Mouse (Mus musculus) G1E (cell line): ENCODE data around the gene Pcdh17.

ENCODE experiments used
- CTCF ChIP-seq: IDR thresholded peaks from 2 replicates; pipeline ENCODE4 v1.5.1; 2012; ENCODE audit warnings: low read depth, low read length, inconsistent platforms, mixed read lengths
- POLR2AphosphoS5 ChIP-seq: IDR thresholded peaks from 2 replicates; pipeline ENCODE4 v1.6.1; 2012; ENCODE audit warnings: low read depth, low read length, inconsistent platforms; ENCODE audit not compliant: insufficient replicate concordance

DNA sequence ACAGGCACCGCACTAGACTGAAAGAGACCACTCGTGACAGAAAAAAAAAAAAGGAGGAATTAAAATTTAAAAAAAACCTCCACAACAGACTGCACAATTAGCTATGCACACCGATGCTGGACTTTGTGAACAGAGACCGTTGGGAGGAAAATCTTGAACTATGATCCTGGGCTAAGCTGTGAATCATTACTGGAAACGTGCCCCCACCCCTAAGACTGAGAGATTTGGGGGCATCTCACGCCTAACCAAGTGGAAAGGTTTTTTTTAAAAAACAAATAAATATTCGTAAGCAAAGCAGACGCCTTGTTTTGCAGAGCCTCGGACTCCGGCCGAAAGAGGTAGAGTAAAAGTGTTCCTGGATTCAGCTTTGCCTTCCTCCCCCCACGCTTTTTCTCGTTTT, 398 bp downstream of the Pcdh17 start:
- TF ChIP-seq CTCF (no peak), POLR2AphosphoS5 (no peak)
